Mouse (Mus musculus) right cerebral cortex, postnatal 14 days (tissue): ENCODE measurements at regions not wholly inside any gene's neighbourhood (a gene's known extent, or its start where the extent isn't known, plus 50 kb on each side); places are given as distances from the start of the nearest gene placed in this dataset.

Experiments used
- DNase-seq: peaks from one replicate; pipeline ENCODE4 v3.0.0; 2022

GRCm38 (mm10) chr6:139010501-139010900 lies 352.2 kb upstream of the Igbp1b start:
- no peak for DNase-seq
